Mouse (Mus musculus) urinary bladder, postnatal 4 days (tissue): ENCODE data around the gene Htr2b.
A peak's percentile ranks its signal among the peaks of the same experiment; 100 is the strongest.

Experiments used
- DNase-seq, 2 experiments: peaks; one replicate each; pipeline ENCODE4 v3.0.0; 2021 to 2022; ENCODE audit warnings: low spot score in 2 of 2

Gene Htr2b

GRCm38 (mm10) chr1:86111779-86112178 lies at the start of gene Htr2b:
TSS of gene Htr2b (minus strand) at chr1:86111970.
- DNase-seq = peak; percentile 52 to 65

GRCm38 (mm10) chr1:86161061-86161460 lies 49.3 kb upstream of the Htr2b start:
- no peak for DNase-seq

- DNase-seq = no peak
Measured at GRCm38 (mm10) chr1:86160479-86160878, 48.7 kb upstream of the Htr2b start.

- no peak for DNase-seq
Measured at GRCm38 (mm10) chr1:86160059-86160458, 48.3 kb upstream of the Htr2b start.

GRCm38 (mm10) chr1:86156595-86156994 lies 44.8 kb upstream of the Htr2b start:
- DNase-seq = no peak

GRCm38 (mm10) chr1:86156075-86156474 lies 44.3 kb upstream of the Htr2b start:
- DNase-seq = no peak

- no peak for DNase-seq
Measured at GRCm38 (mm10) chr1:86154824-86155164, 43.0 kb upstream of the Htr2b start.

GRCm38 (mm10) chr1:86154133-86154823 lies 42.5 kb upstream of the Htr2b start, which contains the start of gene Armc9:
TSS of gene Armc9 (plus strand) at chr1:86154780.
- peak; percentile 92 to 96 for DNase-seq

- no peak for DNase-seq
Measured at GRCm38 (mm10) chr1:86152618-86153017, 40.8 kb upstream of the Htr2b start.

- DNase-seq = no peak
Measured at GRCm38 (mm10) chr1:86151376-86151775, 39.6 kb upstream of the Htr2b start.

GRCm38 (mm10) chr1:86150929-86151328 lies 39.2 kb upstream of the Htr2b start:
- DNase-seq = no peak

- no peak for DNase-seq
Measured at GRCm38 (mm10) chr1:86148161-86148560, 36.4 kb upstream of the Htr2b start.

- DNase-seq = no peak
Measured at GRCm38 (mm10) chr1:86147557-86147956, 35.8 kb upstream of the Htr2b start.

GRCm38 (mm10) chr1:86146293-86146692 lies 34.5 kb upstream of the Htr2b start:
- no peak for DNase-seq

GRCm38 (mm10) chr1:86144001-86144944 lies 32.5 kb upstream of the Htr2b start:
- no peak for DNase-seq

GRCm38 (mm10) chr1:86143165-86143564 lies 31.4 kb upstream of the Htr2b start:
- no peak for DNase-seq

- DNase-seq = no peak
Measured at GRCm38 (mm10) chr1:86141081-86141480, 29.3 kb upstream of the Htr2b start.

GRCm38 (mm10) chr1:86135315-86135714 lies 23.5 kb upstream of the Htr2b start:
- no peak for DNase-seq

- DNase-seq = no peak
Measured at GRCm38 (mm10) chr1:86133337-86133736, 21.6 kb upstream of the Htr2b start, which contains the start of gene Gm21972. TSS of gene Gm21972 (plus strand) at chr1:86133637.

- no peak for DNase-seq
Measured at GRCm38 (mm10) chr1:86126036-86126435, 14.3 kb upstream of the Htr2b start.

- no peak for DNase-seq
Measured at GRCm38 (mm10) chr1:86119549-86119948, 7.8 kb upstream of the Htr2b start.

GRCm38 (mm10) chr1:86114141-86114540 lies 2.4 kb upstream of the Htr2b start:
- DNase-seq = no peak

- DNase-seq = no peak
Measured at GRCm38 (mm10) chr1:86105054-86105453, 6.7 kb downstream of the Htr2b start.
